Mouse (Mus musculus) testis, adult 2 months (tissue): Measurements from ENCODE around the gene Fam24b.

Experiments used
- CTCF ChIP-seq: fragments of 200-500 bp; IDR thresholded peaks from 2 replicates; pipeline ENCODE4 v1.5.1; 2012; ENCODE audit warnings: low read depth, mild to moderate bottlenecking, inconsistent platforms, low read length, moderate library complexity; ENCODE audit not compliant: control insufficient read depth, insufficient read depth, insufficient replicate concordance
- POLR2A ChIP-seq: fragments of 200-500 bp; IDR thresholded peaks from 2 replicates; pipeline ENCODE4 v1.6.1; 2012; ENCODE audit warnings: low read depth, mild to moderate bottlenecking, inconsistent platforms, low read length, moderate library complexity; ENCODE audit not compliant: control insufficient read depth

GRCm38 (mm10) chr7:131371880-131372651, 42.8 kb upstream of the Fam24b start:
- TF ChIP-seq CTCF (no peak), POLR2A (no peak)
